Mouse (Mus musculus): ENCODE measurements at regions not wholly inside any gene's neighbourhood (a gene's known extent, or its start where the extent isn't known, plus 50 kb on each side); places are given as distances from the start of the nearest gene placed in this dataset.

DNA sequence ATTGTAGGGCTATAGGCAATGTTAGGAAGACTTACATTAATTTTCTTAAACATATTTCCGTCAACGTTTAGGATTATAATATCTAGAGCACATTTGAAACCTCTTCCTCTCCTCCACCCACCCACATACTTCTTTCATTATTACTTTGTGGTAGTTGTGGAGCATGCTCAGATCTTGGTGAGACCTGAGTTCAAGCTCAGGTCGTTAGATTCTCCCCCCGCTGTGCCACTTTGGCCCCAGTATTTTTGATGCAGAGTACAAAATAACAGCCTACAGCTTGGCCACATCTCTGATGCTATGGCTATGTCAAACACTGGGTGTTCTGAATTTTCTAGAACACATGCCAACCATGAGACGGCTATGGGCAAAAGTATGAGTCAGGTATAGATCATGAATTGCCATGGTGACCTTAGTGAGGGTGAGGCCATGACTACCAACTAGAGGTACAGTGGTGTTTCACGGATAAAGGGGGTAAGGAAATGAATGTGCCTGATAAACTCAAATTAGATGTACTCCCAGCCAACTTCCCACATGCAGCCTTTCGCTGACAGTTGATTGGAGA is 68.5 kb upstream of the H2afz start:
- DNase-seq: no peak

GRCm38 (mm10) chr3:137798769-137799168 is 65.5 kb upstream of the H2afz start:
- no peak for DNase-seq

GRCm38 (mm10) chr3:137801402-137802020 is 62.8 kb upstream of the H2afz start:
- DNase-seq: no peak

DNA sequence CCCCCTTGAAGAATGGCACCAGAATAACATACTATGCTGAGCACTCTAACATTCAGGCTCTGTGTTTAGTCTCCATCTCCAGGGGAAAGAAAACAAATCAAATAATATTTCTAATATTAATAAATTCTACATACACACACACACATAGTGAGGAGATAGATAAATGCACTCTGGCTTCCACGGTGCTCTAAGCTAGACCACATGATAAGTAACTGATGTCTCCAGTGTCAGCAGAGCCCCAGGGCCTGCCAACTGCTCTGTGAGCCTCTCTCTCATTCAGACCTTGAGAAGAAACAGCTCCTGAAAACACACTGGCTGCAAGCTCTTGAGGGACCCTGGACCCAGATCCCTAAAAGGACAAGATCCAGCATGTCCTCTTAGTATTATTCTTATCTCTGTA is 56.9 kb upstream of the H2afz start:
- DNase-seq: no peak

DNA sequence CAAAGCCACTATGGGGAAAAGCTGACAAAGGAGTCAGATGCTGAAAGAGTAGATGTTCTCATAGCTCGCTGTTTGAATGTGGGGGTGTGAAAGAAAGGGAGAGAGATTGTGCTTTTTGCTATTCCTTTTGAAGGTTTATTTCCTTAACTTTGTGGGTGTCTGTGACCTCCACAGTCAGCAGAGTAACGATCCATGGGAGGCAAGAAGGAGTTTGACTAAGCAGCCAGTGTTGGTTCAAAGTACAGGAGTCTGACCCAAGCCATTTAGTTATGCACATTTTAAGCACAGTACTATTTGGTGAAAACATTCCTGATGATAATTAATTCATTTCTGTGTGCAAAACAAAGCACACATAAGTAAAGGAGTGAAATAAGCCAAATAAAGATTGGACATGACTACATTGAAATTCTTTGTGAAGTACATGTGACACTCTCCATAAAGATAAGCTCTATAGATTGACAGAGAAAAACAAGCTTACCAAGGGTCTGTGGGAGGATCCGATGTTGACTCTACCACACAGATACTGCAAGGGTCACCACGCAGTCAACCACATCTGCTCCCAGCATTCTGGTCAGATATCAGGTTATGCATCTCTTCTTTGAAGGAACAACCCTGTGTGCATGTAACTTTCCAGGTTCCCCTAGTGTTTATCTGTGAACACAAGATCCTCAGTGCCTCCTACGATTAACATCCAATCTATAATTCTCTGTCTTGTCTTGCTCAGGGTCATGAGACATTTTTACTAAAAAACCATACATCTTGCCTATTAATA is 56.2 kb upstream of the H2afz start:
- DNase-seq: no peak

- no peak for DNase-seq
Observed at GRCm38 (mm10) chr3:137810123-137810522, 54.2 kb upstream of the H2afz start.
